Mouse (Mus musculus): ENCODE measurements around the gene Nphp1.

The Nphp1 gene

GRCm38 (mm10) chr2:127788440-127789116 lies at the start of gene Nphp1:
Gene Nphp1, minus strand, starts transcription at chr2:127788897.
- peak; percentile 83 to 86 for DNase-seq

DNA sequence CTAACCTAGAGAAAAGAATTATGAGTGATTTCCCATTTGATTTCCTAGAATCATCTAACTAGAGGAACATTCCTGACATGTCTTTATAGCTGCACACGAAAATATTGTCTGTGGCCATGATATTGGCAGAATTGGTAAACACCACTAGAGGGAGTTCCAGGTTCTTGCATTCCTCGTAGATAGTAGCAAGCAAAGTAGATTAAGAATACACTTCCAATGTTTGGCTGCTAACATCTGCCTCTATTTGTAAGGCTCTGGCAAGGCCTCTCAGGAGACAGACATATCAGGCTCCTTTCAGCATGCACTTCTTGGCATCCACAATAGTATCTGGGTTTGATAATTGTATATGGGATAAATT lies 44.1 kb upstream of the Nphp1 start:
- DNase-seq = no peak

GRCm38 (mm10) chr2:127832103-127832832 lies 43.6 kb upstream of the Nphp1 start:
- DNase-seq = no peak

DNA sequence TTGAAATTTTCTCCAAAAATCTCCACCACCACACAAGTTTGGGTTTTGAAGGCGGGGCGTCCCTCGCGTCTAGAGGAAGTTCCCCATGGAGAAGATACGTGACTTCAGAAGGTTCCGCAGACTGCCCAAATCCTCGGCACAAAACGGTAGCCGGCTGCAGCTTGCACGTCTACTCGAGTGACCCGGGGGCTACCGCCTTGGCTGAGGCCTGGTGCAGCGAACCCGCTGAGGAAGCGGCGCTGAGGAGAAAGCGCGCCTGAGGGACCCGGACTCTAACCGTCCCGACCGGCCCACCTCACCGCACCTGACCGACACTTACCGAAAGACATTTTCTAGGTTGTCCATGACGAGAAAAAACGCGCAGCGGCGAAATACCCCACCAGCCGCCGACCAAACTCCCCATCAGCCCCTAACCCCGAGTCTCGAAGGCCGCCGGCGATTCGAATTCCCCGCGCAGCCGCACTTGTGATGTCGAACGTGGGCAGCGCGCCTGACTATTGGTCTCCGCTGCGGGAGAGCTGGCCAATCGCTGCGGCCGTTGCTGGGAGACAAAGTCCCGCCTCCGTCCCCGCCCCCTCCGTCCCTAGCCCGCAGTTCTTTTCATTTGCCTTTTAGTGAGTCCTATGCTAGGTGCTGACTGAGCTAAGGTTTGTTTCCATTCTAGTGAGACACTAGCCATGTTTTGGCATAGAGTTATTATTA lies 42.9 kb upstream of the Nphp1 start, which contains the start of gene Bub1:
Bub1 (minus strand) TSS at position 465 of the 702 bp plus-strand sequence.
- DNase-seq = peak; percentile 95 to 96

DNA sequence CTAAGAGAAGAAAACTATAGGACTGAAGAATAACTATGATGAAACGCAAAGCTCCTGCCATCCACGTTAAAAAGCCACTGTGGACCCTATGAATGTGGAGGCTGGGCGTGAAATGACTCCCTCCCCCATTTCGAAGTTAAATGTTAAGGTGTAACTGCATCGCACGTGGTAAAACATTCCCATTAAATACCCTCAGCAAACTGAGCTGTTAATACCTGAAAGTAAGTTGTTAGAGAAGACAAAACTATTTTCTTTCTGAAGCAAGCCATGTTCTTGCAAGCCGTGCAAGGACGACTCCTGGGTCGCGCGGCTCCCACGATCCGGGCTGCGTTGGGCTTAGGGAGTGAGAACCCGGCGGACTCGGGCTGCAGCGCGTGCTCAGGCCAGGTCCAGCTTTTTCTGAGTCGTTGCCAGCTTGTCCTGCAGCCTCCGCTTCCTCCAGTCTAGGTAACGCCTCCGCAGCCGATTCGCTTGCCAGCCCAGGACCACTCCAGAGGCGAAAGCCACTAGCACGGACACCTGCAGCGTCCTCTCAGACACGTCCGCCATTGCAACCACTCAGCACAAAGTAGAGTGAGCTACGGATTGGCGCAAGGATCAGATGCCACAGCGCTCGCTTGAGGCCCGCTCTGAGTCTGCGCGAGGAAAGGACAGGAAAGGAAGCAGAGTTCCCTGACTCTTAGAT lies 3.4 kb upstream of the Nphp1 start, which contains the start of gene Mtln:
Mtln (minus strand) TSS at position 570 of the 685 bp plus-strand sequence.
- peak; percentile 91 to 92 for DNase-seq

DNA sequence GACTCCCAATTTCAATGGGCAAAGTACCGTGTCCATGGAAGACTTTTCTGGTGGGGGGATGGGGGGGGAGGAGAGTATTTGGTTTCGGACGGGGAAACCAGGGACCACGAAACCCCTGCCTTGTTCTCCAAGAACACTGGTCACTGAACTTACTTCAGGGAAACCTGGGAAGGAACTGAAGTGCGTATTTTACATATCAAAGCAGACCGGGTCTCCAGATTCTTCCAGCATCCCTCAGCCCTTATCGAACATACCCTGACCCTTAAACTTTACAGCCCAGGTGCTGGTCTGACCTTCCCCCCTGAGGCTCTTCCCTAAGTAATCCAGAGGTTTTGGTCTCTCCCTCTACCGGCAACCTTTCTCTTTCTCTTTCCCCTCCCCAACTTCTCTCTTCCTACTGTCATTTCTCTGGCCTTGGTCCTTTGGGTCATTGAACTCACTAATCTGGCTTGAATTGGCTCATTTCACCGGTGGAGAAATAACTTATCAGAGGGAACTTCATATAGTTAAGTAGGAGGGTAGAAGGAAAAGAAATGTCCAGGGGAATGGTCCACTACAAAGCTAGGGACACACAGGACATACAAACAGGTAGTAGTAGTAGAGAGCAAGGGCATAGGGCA lies 1.1 kb upstream of the Nphp1 start:
- DNase-seq = no peak

DNA sequence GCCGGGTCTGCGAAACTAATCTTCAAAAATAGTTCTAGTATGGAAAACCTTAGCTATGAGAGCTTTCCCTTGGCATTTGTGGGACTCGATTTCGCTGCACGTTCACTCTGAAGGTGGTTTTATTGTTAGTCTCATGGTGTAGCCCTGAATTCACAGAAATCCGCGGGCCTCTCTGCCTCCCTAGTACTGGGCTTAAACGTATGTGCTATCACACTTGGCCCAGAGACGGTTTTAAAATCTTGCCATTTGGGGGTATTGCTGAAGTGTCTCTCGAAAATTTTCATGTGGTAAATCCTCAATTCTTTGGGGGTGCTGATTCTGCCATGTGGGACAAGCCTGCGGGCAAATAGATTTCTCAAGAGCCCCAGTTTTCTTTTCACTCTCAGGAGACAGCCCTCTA lies 441 bp upstream of the Nphp1 start:
- no peak for DNase-seq

DNA sequence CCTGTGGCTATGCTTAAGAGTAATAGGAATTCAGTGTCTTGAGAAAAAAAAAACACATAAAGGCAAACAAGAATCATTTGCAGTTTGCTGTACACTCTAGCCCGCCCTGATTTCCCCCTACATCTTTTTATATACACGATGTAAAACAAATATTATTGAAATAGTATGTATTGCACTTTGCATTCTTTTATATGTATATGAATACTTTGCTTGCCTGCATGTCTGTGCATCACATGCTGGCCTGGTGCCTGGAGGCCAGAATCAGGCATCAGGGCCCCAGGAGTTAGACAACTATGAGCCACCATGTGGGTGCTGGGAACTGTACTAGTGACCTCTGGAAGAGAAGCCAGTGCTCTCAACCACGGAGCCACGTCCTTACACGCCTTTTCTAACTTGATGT lies 1.5 kb downstream of the Nphp1 start:
- DNase-seq = no peak

DNA sequence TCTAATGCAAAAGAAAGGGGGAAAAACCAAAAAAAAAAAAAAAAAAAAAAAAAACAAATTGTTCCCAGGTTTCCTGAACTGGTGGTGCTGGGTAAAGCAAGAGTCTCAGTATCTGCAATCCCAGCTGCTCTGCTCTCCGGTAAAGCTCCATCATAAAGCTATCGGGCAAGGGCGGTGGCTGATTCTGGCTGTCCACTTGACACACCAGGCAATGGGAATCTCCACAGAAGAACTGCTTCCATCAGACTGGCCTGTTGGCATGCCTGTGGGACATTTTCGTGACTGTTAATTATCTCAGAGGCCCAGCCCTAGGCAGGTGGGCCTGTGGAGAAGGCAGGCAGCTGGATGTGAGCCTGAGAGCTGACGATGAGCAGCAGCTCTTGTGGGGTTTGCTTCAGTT lies 10.2 kb downstream of the Nphp1 start:
- DNase-seq = no peak

DNA sequence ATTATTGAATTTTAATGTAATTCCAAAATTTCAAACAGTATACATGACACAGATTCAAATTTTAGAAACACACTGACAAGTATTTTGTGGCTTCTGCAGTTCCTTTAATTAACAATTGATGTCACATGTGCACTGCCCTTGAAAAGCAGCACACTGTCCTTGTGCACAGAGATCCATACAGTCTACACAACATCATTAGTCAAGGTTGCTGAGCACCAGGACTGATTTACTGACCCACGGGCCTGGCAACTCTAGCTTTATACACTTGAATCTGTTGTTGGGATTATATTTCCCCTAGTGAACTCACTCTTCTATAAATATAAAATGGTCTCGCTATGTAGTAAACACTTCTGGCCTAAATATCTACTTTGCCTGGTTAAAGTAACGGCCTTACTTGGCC lies 13.7 kb downstream of the Nphp1 start:
- no peak for DNase-seq

- no peak for DNase-seq
Observed at GRCm38 (mm10) chr2:127774578-127774941, 14.1 kb downstream of the Nphp1 start.

GRCm38 (mm10) chr2:127773938-127774577 lies 14.6 kb downstream of the Nphp1 start:
- no peak for DNase-seq

GRCm38 (mm10) chr2:127761587-127761986 lies 27.1 kb downstream of the Nphp1 start:
- no peak for DNase-seq

- DNase-seq = no peak
Observed at GRCm38 (mm10) chr2:127760429-127761000, 28.2 kb downstream of the Nphp1 start.

DNA sequence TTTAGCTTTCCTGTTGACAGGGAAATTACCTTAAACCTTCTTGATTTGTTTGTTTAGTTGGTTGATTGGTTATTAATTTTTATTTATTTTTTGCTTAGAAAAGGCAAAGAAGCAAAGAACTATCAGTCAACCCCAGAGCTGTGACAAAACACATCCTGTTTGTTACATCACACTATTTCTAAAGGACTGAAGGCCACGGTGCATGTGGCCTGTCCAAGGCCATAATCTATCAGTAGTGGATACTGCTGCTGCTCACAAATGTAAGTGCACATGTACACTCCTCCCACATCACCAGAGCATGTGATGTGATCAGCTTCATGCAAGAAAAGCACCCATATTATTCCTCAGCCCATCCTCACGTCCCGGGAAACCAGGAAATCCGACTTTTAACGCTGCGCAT lies 28.7 kb downstream of the Nphp1 start:
- DNase-seq = no peak

GRCm38 (mm10) chr2:127759157-127759880 lies 29.4 kb downstream of the Nphp1 start:
- no peak for DNase-seq

GRCm38 (mm10) chr2:127757171-127757570 lies 31.5 kb downstream of the Nphp1 start:
- DNase-seq = peak; percentile 83

- DNase-seq = no peak
Observed at GRCm38 (mm10) chr2:127754113-127754512, 34.6 kb downstream of the Nphp1 start.

GRCm38 (mm10) chr2:127751849-127752610 lies 36.7 kb downstream of the Nphp1 start:
- no peak for DNase-seq

GRCm38 (mm10) chr2:127749376-127749775 lies 39.3 kb downstream of the Nphp1 start:
- no peak for DNase-seq

Measured in cerebellum, postnatal 36 days (tissue).